Mouse (Mus musculus): ENCODE measurements around the gene Rpl9-ps1. TPM values are rescaled to one million over a fixed set of nuclear protein-coding genes. Genes with fewer than 3 reads are reported as not detected.

The Rpl9-ps1 gene
- total RNA-seq (2023) = not detected

GRCm38 (mm10) chr11:83645521-83645920 lies at the start of gene Rpl9-ps1:
TSS of gene Rpl9-ps1 (minus strand) at chr11:83645621.

GRCm38 (mm10) chr11:83662204-83662603 lies 16.8 kb upstream of the Rpl9-ps1 start, which contains the start of gene Ccl4:
TSS of gene Ccl4 (plus strand) at chr11:83662584.

GRCm38 (mm10) chr11:83649305-83649841 lies 4.0 kb upstream of the Rpl9-ps1 start, which contains the start of gene Ccl3:
TSS of gene Ccl3 (minus strand) at chr11:83649355.

Other genes starting within 250 kb of the Rpl9-ps1 start
- gene Rasl10b, start 236.5 kb downstream of the Rpl9-ps1 start, total RNA-seq (2023) = 0.35 TPM
- not detected for gene Gas2l2, start 216.2 kb downstream of the Rpl9-ps1 start, total RNA-seq (2023)
- not detected for gene 1700020L24Rik, start 207.9 kb downstream of the Rpl9-ps1 start, total RNA-seq (2023)
- gene Mmp28, start 182.6 kb downstream of the Rpl9-ps1 start, total RNA-seq (2023) = not detected
- 141 TPM for gene Taf15, start 172.5 kb downstream of the Rpl9-ps1 start, total RNA-seq (2023)
- gene Heatr9, start 123.4 kb downstream of the Rpl9-ps1 start, total RNA-seq (2023) = not detected
- gene Ccl5, start 115.1 kb downstream of the Rpl9-ps1 start, total RNA-seq (2023) = 52.5 TPM
- 0.44 TPM for gene Ccl9, start 67.0 kb downstream of the Rpl9-ps1 start, total RNA-seq (2023)
- 5.0 TPM for gene Ccl6, start 52.5 kb downstream of the Rpl9-ps1 start, total RNA-seq (2023)
- 12.7 TPM for gene Ccl3, start 3.7 kb upstream of the Rpl9-ps1 start, total RNA-seq (2023)
- gene Ccl4, start 17.0 kb upstream of the Rpl9-ps1 start, total RNA-seq (2023) = 11.0 TPM
- not detected for gene Wfdc17, start 58.4 kb upstream of the Rpl9-ps1 start, total RNA-seq (2023)
- not detected for gene Wfdc18, start 63.4 kb upstream of the Rpl9-ps1 start, total RNA-seq (2023)
- gene Wfdc21, start 101.3 kb upstream of the Rpl9-ps1 start, total RNA-seq (2023) = not detected
- 39.2 TPM for gene Heatr6, start 108.1 kb upstream of the Rpl9-ps1 start, total RNA-seq (2023)
- gene Hnf1b, start 204.4 kb upstream of the Rpl9-ps1 start, total RNA-seq (2023) = not detected